Mouse (Mus musculus) erythroblast, embryonic 14.5 days (primary cell): ENCODE results near the gene Kcnrg. TPM values are rescaled to one million over a fixed set of nuclear protein-coding genes. Genes with fewer than 3 reads are reported as not detected.
"Not testable (repeated sequence)": the region's sequence is repeated elsewhere in the genome, so short reads cannot be mapped to it uniquely, and the experiment has no call there.

ENCODE experiments used
- H3K27me3 ChIP-seq: 2 replicates; pipeline ENCODE4 v1.6.1; 2012; ENCODE audit warnings: inconsistent platforms; ENCODE audit not compliant: control insufficient read depth
- H3K36me3 ChIP-seq: 2 replicates; pipeline ENCODE4 v1.6.1; 2012; ENCODE audit warnings: mild to moderate bottlenecking, inconsistent platforms; ENCODE audit not compliant: control insufficient read depth
- H3K4me1 ChIP-seq: 2 replicates; pipeline ENCODE4 v1.6.1; 2012; ENCODE audit warnings: inconsistent platforms; ENCODE audit not compliant: control insufficient read depth
- H3K4me3 ChIP-seq: replicated peaks from 2 replicates; pipeline ENCODE3; 2012; ENCODE audit warnings: moderate library complexity, mild to moderate bottlenecking, inconsistent platforms
- H3K9me3 ChIP-seq: 2 replicates; pipeline ENCODE4 v1.6.1; 2012; ENCODE audit warnings: low read length, inconsistent platforms, mixed read lengths; ENCODE audit not compliant: control insufficient read depth
- GATA1 ChIP-seq: IDR thresholded peaks from 2 replicates; pipeline ENCODE4 v1.6.1; 2012; ENCODE audit warnings: low read length, inconsistent platforms, mixed read lengths
- TAL1 ChIP-seq: IDR thresholded peaks from 3 replicates; pipeline ENCODE4 v1.6.1; 2012; ENCODE audit warnings: low read length, inconsistent platforms, mixed read lengths
- polyA plus RNA-seq: library from polyadenylated mRNA; stranded (reverse); fragments of >175 nt; gene quantifications from 2 replicates; pipeline ENCODE4 v1.2.3, GENCODE M21; 2012

Gene Kcnrg
- polyA plus RNA-seq, 1 experiment = not detected

DNA sequence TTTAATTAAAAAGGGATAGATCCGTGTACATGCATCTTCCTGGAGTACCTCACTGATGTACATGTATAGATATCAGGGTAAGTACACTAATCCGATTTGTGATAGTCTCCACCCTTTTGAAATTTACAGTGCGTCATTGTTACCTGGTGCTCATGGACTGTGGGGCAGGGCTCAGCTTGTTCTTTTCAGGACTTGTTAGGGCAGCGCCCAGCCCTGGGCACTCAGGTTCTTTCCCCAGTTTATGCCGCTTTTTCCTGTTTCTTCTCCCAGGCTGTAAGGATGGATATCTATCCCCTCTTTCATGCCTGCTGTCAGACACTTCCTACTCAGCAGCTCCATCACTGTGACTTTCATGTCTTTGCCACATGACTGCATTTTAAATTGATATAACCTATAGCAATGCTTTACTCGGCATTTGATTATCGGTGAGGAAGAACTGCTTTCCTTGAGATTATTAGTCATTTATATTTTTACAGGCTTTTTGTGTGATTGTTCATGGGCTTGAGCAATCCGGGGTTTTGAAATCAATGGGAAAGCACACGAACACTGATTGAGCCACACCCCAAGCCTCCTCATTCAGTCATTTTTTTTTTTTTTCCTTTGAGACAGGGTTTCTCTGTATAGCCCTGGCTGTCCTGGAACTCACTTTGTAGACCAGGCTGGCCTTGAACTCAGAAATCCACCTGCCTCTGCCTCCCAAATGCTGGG, 10.4 kb upstream of the Kcnrg start:
- Histone ChIP-seq H3K27me3 (no peaks in the 10 kb centered on the region), H3K9me3 (no peaks in the 10 kb centered on the region), H3K36me3 (peaks cover 12% of the 10 kb centered on the region), H3K4me1 (peaks cover 28% of the 10 kb centered on the region), H3K4me3 (no peak overlapping the region)
- TF ChIP-seq TAL1 (no peak), GATA1 (no peak)

- H3K4me3 ChIP-seq = peak within 1 kb of the TSS; percentile 90
These were observed 9.3 kb upstream of the Kcnrg start, which contains the start of gene Trim13 for GRCm38 (mm10) chr14:61597968-61598367. TSS of gene Trim13 (plus strand) at chr14:61598247.

DNA sequence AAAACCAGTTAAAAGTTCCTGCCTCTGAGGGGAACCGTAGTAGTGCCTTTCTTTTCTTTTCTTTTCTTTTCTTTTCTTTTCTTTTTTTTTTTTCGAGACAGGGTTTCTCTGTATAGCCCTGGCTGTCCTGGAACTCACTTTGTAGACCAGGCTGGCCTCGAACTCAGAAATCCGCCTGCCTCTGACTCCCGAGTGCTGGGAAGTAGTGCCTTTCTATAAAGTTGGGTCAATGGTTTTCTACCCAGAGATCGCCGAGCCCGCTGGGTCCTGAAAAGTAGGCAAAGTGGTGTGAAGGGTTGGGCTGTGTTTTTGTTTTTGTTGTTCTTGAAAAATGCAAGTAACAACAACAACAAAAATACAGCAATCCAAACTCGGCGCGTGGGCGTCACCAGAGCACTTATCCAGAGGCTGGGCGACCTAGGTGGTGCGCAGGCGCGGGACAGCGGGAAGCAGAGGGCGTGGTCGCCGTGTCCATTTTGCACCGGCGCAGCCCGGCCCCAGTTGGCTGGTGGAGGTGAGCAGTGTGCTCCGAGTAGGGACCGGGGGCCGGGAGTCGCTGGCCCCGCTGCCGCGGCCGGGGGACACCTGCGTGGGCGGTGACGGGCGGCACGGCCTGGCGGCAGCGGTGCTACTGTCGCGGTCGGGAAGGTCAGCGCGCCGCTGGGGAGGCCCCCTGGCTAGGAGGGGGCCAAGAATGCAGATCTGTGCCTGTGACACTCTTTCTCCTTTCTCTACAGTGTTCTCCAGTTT, 8.0 kb upstream of the Kcnrg start:
- Histone ChIP-seq H3K27me3 (no peaks in the 10 kb centered on the region), H3K9me3 (no peaks in the 10 kb centered on the region), H3K36me3 (peaks cover 22% of the 10 kb centered on the region), H3K4me1 (peaks cover 29% of the 10 kb centered on the region), H3K4me3 (peak overlapping the region; percentile 90)
- TF ChIP-seq TAL1 (no peak), GATA1 (no peak)

More at GRCm38 (mm10) chr14:61597968-61598367, 9.3 kb upstream of the Kcnrg start, which contains the start of gene Trim13:
- Histone ChIP-seq H3K9me3 (no peaks in the 10 kb centered on the region), H3K36me3 (peaks cover 13% of the 10 kb centered on the region), H3K4me1 (peaks cover 29% of the 10 kb centered on the region), H3K27me3 (no peaks in the 10 kb centered on the region)
- no peak for TF ChIP-seq TAL1
- TF ChIP-seq GATA1 = no peak

- no peak for TF ChIP-seq GATA1
- TF ChIP-seq TAL1 = no peak
- peaks cover 29% of the 10 kb centered on the region for H3K4me1 ChIP-seq
- no peaks in the 10 kb centered on the region for H3K27me3 ChIP-seq
- peaks cover 36% of the 10 kb centered on the region for H3K36me3 ChIP-seq
- H3K4me3 ChIP-seq = no peak overlapping the region
- no peaks in the 10 kb centered on the region for H3K9me3 ChIP-seq
These were observed 5.9 kb upstream of the Kcnrg start for GRCm38 (mm10) chr14:61601348-61601747.

DNA sequence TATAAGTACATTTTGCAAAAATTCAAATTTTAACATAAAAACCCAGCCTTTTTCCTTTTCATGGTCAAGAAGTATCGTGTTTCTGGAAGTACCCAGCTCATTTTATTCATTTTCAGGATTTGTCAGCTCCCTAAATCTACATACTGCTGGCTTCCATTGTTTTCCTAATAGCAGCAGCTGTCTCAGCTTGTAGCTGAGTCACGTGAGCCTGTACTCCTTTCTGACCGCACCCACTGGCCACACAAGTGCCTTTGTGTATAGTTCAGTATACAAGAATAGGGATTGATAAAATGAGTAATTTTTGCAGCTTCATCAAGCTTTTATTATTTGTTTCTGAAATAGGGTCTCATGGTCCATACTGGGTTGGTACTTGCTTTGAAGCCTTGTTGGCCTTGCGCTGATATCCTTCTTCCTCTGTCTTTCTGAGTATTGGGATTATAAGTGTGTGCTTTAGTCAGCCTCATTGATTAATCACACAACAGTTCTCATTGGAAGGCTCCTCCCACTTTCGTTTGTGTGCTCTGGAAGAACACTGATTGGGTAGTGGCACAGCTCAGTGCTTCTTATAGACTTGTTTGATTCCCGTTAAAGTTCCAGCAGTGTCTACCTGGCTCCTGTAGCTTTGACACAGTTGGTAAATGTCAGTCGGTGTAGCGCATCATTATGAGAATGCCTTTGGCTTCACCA, 4.0 kb upstream of the Kcnrg start:
- H3K9me3 ChIP-seq = no peaks in the 10 kb centered on the region
- H3K4me3 ChIP-seq = no peak overlapping the region
- peaks cover 39% of the 10 kb centered on the region for H3K36me3 ChIP-seq
- H3K4me1 ChIP-seq = peaks cover 26% of the 10 kb centered on the region
- no peaks in the 10 kb centered on the region for H3K27me3 ChIP-seq
- TF ChIP-seq GATA1 (no peak), TAL1 (no peak)

GRCm38 (mm10) chr14:61604081-61604480, 3.2 kb upstream of the Kcnrg start:
- H3K36me3 ChIP-seq = peaks cover 39% of the 10 kb centered on the region
- no peaks in the 10 kb centered on the region for H3K9me3 ChIP-seq
- no peak for TF ChIP-seq GATA1
- no peak for TF ChIP-seq TAL1
- H3K4me3 ChIP-seq = no peak overlapping the region
- H3K27me3 ChIP-seq = no peaks in the 10 kb centered on the region
- H3K4me1 ChIP-seq = peaks cover 19% of the 10 kb centered on the region

DNA sequence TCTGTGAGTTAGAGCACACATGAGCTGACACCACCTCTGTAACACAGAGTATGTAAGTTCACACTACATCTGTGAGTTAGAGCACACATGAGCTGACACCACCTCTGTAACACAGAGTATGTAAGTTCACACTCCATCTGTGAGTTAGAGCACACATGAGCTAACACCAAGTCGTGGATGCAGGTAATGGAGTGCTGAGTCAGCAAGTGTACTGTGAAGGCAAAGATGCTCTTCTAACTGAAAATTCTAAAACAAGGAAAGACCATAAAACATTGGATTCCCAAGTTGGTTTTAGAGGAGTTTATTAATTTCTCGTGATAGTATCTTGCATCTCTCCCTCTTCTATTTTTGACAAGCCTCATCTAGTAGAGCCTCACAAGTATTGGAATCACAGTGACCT, 1.2 kb upstream of the Kcnrg start:
- H3K4me1 ChIP-seq, H3K9me3 ChIP-seq: not testable (repeated sequence)

DNA sequence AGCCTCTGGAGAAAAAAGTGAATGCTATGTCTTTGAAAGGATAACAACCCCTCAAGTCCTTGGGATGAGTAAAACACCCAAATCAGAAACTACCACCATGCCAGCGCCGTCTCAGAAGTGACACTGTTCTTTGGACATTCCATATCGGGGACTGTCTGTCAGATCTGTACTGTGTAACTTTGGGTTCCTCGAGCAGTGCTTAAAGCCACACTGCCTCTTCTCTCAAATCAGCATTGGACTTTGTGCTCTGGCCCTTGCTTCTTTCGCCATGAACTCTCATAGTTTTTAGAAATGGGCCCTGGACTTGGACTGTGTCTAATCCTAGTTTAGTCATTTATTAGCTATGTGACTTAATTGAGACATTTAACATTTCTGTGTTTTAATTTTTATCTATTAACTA, 4.5 kb downstream of the Kcnrg start:
- Histone ChIP-seq H3K4me3 (no peak overlapping the region), H3K9me3 (no peaks in the 10 kb centered on the region), H3K27me3 (no peaks in the 10 kb centered on the region), H3K36me3 (peaks cover 4% of the 10 kb centered on the region; the same call in 1 of the 2 replicates), H3K4me1 (peaks cover 4% of the 10 kb centered on the region; the same call in 1 of the 2 replicates)
- TF ChIP-seq TAL1 = no peak
- no peak for TF ChIP-seq GATA1

More for the DNA sequence above, 1.2 kb upstream of the Kcnrg start:
- peaks cover 35% of the 10 kb centered on the region for H3K36me3 ChIP-seq
- H3K27me3 ChIP-seq, H3K4me3 ChIP-seq: not testable (repeated sequence)

DNA sequence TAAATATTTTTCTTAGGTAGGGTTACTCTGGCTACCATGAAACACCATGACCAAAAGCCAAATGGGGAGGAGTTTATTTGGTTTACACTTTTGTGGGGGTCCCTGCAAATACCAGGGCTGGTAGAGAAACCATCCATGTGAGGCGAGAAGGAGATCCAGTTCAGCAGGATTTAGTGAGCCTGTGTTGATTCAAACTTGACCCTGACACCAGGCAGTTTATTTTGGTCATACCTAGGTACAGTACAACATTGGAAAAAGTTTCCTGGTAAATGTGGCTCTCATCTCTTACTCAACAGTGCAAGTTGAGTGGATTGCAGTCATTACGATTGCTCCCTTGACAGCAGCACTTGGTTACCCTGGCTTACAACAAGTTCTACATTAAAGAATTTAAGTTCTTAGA, 6.1 kb downstream of the Kcnrg start:
- peaks cover 2% of the 10 kb centered on the region; the same call in 1 of the 2 replicates for H3K36me3 ChIP-seq
- TF ChIP-seq TAL1 (no peak), GATA1 (no peak)
- no peaks in the 10 kb centered on the region for H3K27me3 ChIP-seq
- peaks cover 2% of the 10 kb centered on the region; the same call in 1 of the 2 replicates for H3K4me1 ChIP-seq
- no peak overlapping the region for H3K4me3 ChIP-seq
- H3K9me3 ChIP-seq = no peaks in the 10 kb centered on the region
